Mouse (Mus musculus) liver, embryonic 14.5 days (tissue): ENCODE data around the gene Mogat2. TPM values are rescaled to one million over a fixed set of nuclear protein-coding genes. Genes with fewer than 3 reads are reported as not detected.

ENCODE experiments used
- ATAC-seq: fragments of 200-750 bp; cut with Nextera tagmentation; 2 replicates; pipeline ENCODE4 v1.8.0; 2017; ENCODE audit warnings: moderate number of reproducible peaks, mild to moderate bottlenecking, moderate library complexity; ENCODE audit not compliant: insufficient read depth
- DNase-seq, 3 experiments: peaks; one replicate each; pipeline ENCODE4 v3.0.0-alpha.2; 2012 to 2013; ENCODE audit warnings: low read depth in 3 of 3, low spot score in 3 of 3
- H3K27ac ChIP-seq: fragments of 300-500 bp; sonication (generic); 2 replicates; pipeline ENCODE4 v1.5.1; 2014; ENCODE audit warnings: moderate library complexity, mild to moderate bottlenecking, control low read depth, inconsistent platforms
- H3K27me3 ChIP-seq: fragments of 300-500 bp; sonication (generic); 2 replicates; pipeline ENCODE4 v1.6.1; 2014; ENCODE audit warnings: mild to moderate bottlenecking, low read length, moderate library complexity; ENCODE audit not compliant: control insufficient read depth, insufficient read depth
- H3K36me3 ChIP-seq: fragments of 300-500 bp; sonication (generic); replicated peaks from 2 replicates; pipeline ENCODE4 v1.6.1; 2014; ENCODE audit warnings: low read depth; ENCODE audit not compliant: control insufficient read depth, insufficient read depth
- H3K4me1 ChIP-seq, 2 experiments: fragments of 200-500 bp in 1 of 2; fragments of 300-500 bp in 1 of 2; sonication (generic) in 1 of 2; replicated peaks; 2 replicates each; pipeline ENCODE4 v1.6.1; 2012 to 2014; ENCODE audit warnings: antibody characterized with exemption in 1 of 2, inconsistent platforms in 1 of 2, low read length in 1 of 2; ENCODE audit not compliant: control insufficient read depth in 2 of 2, insufficient read depth in 2 of 2
- H3K4me2 ChIP-seq: fragments of 300-500 bp; sonication (generic); 2 replicates; pipeline ENCODE4 v1.6.1; 2014; ENCODE audit warnings: low read depth, mild to moderate bottlenecking, control low read depth, moderate library complexity
- H3K4me3 ChIP-seq, 2 experiments: fragments of 200-500 bp in 1 of 2; fragments of 300-500 bp in 1 of 2; sonication (generic) in 1 of 2; 2 replicates each; pipeline ENCODE4 v1.5.1; 2012 to 2014; ENCODE audit warnings: low read depth in 2 of 2, low read length in 2 of 2, mild to moderate bottlenecking in 2 of 2, control low read depth in 1 of 2, inconsistent platforms in 1 of 2, moderate library complexity in 1 of 2; ENCODE audit not compliant: insufficient read depth in 1 of 2
- H3K9ac ChIP-seq: fragments of 300-500 bp; sonication (generic); replicated peaks from 2 replicates; pipeline ENCODE4 v1.6.1; 2014; ENCODE audit warnings: mild to moderate bottlenecking, control low read depth, moderate library complexity
- H3K9me3 ChIP-seq: fragments of 300-500 bp; sonication (generic); 2 replicates; pipeline ENCODE4 v1.6.1; 2016; ENCODE audit warnings: low read length, mixed read lengths; ENCODE audit not compliant: control insufficient read depth
- CTCF ChIP-seq: IDR thresholded peaks from 2 replicates; pipeline ENCODE4 v1.5.1; 2016; ENCODE audit warnings: antibody characterized with exemption, low read depth, control low read depth
- EP300 ChIP-seq: IDR thresholded peaks from 2 replicates; pipeline ENCODE4 v1.6.1; 2016; ENCODE audit warnings: antibody characterized with exemption, low read depth
- WGBS: fragments of 180-500 bp; shearing (Covaris S2); extraction: QIAGEN DNeasy Blood & Tissue Kit; methylation state at CpG from one replicate; pipeline ENCODE4 v1.1.7; 2014; ENCODE audit not compliant: insufficient replicate concordance; 5-methylcytosine and 5-hydroxymethylcytosine counted together
- polyA plus RNA-seq, 2 experiments: library from polyadenylated mRNA; depleted of rRNA in 1 of 2; stranded (reverse) in 1 of 2; unstranded in 1 of 2; fragments of >200 nt; fragmentation: Nextera tagmentation in 1 of 2; extraction: Ambion mirVana in 1 of 2; gene quantifications; 2 replicates each; pipeline versions ENCODE4 v1.2.1 to v1.2.3; 2012 to 2014

Gene Mogat2
- polyA plus RNA-seq, 2 experiments, result 13.5 to 30.3 TPM

GRCm38 (mm10) chr7:99250386-99250785 is 12.0 kb upstream of the Mogat2 start:
- H3K4me2 ChIP-seq, result no peak overlapping the region
- no peak for DNase-seq
- no peak for TF ChIP-seq EP300
- TF ChIP-seq CTCF, result no peak
- no peaks in the 10 kb centered on the region for H3K9me3 ChIP-seq
- 0 out of 4 replicates have a peak, but pooled peaks cover 0 to 2% of the 10 kb centered on the region in 2 experiments for H3K4me1 ChIP-seq
- peaks cover 19% of the 10 kb centered on the region for H3K27me3 ChIP-seq
- H3K27ac ChIP-seq, result no peak overlapping the region
- H3K4me3 ChIP-seq, result no peak overlapping the region
- no peaks in the 10 kb centered on the region for H3K36me3 ChIP-seq
- 27% methylated on average over 9 of the region's 9 CpGs for WGBS
- no peak for ATAC-seq
- H3K9ac ChIP-seq, result no peak overlapping the region

- H3K4me3 ChIP-seq, result peak overlapping the region in 1 of 2 experiments; percentile 8; a peak in 1 of 4 replicates
- H3K36me3 ChIP-seq, result no peaks in the 10 kb centered on the region
- H3K27me3 ChIP-seq, result peaks cover 19% of the 10 kb centered on the region
- no peak overlapping the region for H3K27ac ChIP-seq
- H3K4me1 ChIP-seq, result 0 out of 4 replicates have a peak, but pooled peaks cover 0 to 2% of the 10 kb centered on the region in 2 experiments
- H3K4me2 ChIP-seq, result peak overlapping the region; percentile 48
- TF ChIP-seq CTCF (peak; percentile 82), EP300 (no peak)
- ATAC-seq, result no peak
- H3K9ac ChIP-seq, result no peak overlapping the region
- H3K9me3 ChIP-seq, result no peaks in the 10 kb centered on the region
- DNase-seq, result no peak
- WGBS, result 4% methylated on average over 10 of the region's 10 CpGs
Measured at GRCm38 (mm10) chr7:99249582-99249911, 11.1 kb upstream of the Mogat2 start.

GRCm38 (mm10) chr7:99248906-99249581 is 10.6 kb upstream of the Mogat2 start:
- ATAC-seq (no peak), DNase-seq (no peak)
- peak overlapping the region; percentile 48 for H3K4me2 ChIP-seq
- H3K4me3 ChIP-seq, result peak overlapping the region; percentile 8 to 21; a peak in 3 of 4 replicates
- H3K9ac ChIP-seq, result no peak overlapping the region
- peaks cover 19% of the 10 kb centered on the region for H3K27me3 ChIP-seq
- no peaks in the 10 kb centered on the region for H3K36me3 ChIP-seq
- H3K27ac ChIP-seq, result no peak overlapping the region
- 2% methylated on average over 39 of the region's 44 CpGs for WGBS
- 0 out of 4 replicates have a peak, but pooled peaks cover 0 to 2% of the 10 kb centered on the region in 2 experiments for H3K4me1 ChIP-seq
- TF ChIP-seq EP300, result no peak
- TF ChIP-seq CTCF, result no peak
- no peaks in the 10 kb centered on the region for H3K9me3 ChIP-seq

- Histone ChIP-seq H3K4me2 (no peak overlapping the region), H3K36me3 (no peaks in the 10 kb centered on the region), H3K27me3 (peaks cover 19% of the 10 kb centered on the region), H3K9me3 (no peaks in the 10 kb centered on the region), H3K27ac (no peak overlapping the region), H3K4me1 (0 out of 4 replicates have a peak, but pooled peaks cover 0 to 2% of the 10 kb centered on the region in 2 experiments), H3K9ac (no peak overlapping the region), H3K4me3 (no peak overlapping the region)
- ATAC-seq (no peak), DNase-seq (no peak)
- TF ChIP-seq CTCF (no peak), EP300 (no peak)
- 27% methylated on average over 5 of the region's 5 CpGs for WGBS
Measured at GRCm38 (mm10) chr7:99248157-99248742, 9.8 kb upstream of the Mogat2 start.

GRCm38 (mm10) chr7:99242097-99242496 is 3.7 kb upstream of the Mogat2 start:
- Histone ChIP-seq H3K9ac (no peak overlapping the region), H3K27me3 (peaks cover 3% of the 10 kb centered on the region), H3K4me2 (no peak overlapping the region), H3K4me1 (peaks cover 0 to 7% of the 10 kb centered on the region in 2 experiments; a peak in 2 of 4 replicates), H3K27ac (no peak overlapping the region), H3K4me3 (no peak overlapping the region), H3K9me3 (no peaks in the 10 kb centered on the region), H3K36me3 (no peaks in the 10 kb centered on the region)
- TF ChIP-seq EP300 (no peak), CTCF (no peak)
- ATAC-seq (peak; percentile 57), DNase-seq (no peak)
- 79% methylated on average over 11 of the region's 11 CpGs for WGBS
